Comparison of ENCODE assay signal across 24 mouse cellular contexts in genomic region chr15:62151690-62152089, GRCm38 (mm10).
DNase-seq lines count a peak whose midpoint lies in the region; ATAC-seq lines count a peak whose summit lies in the region.
"Had no signal": no experiment of that assay in that cellular context is flagged by ENCODE, and none has a peak within 500 bp of the region (broad histone marks: within the 10 kb centered on the region; RNA-seq: fewer than 3 reads in every experiment).

No protein-coding gene starts in this region.

- 0 out of 2 replicates have a peak overlapping the region, but pooled peaks have one; percentile 6 for H3K27ac ChIP-seq in heart, embryonic 11.5 days (ENCODE audit: low read depth, low read length)
- peak overlapping the region; percentile 86 for H3K27ac ChIP-seq in liver, embryonic 13.5 days
- H3K27ac ChIP-seq: embryonic facial prominence, embryonic 10.5 days; forebrain, embryonic 13.5 days; gastrocnemius, adult 2 months; heart, embryonic 10.5 days; heart, embryonic 15.5 days; hindbrain, embryonic 13.5 days; hindbrain, postnatal 0 days had no signal

- H3K36me3 ChIP-seq in heart, embryonic 11.5 days (ENCODE audit: control insufficient read depth, insufficient read depth, low read length) = no peaks in the 10 kb centered on the region
- H3K36me3 ChIP-seq in liver, embryonic 13.5 days = no peaks in the 10 kb centered on the region
- H3K36me3 ChIP-seq: embryonic facial prominence, embryonic 10.5 days; heart, embryonic 10.5 days; heart, embryonic 15.5 days; hindbrain, embryonic 13.5 days had no signal

- 0 out of 2 replicates have a peak, but pooled peaks cover 3% of the 10 kb centered on the region for H3K27me3 ChIP-seq in heart, embryonic 11.5 days (ENCODE audit: control insufficient read depth, insufficient read depth, low read length)
- no peaks in the 10 kb centered on the region for H3K27me3 ChIP-seq in liver, embryonic 13.5 days
- H3K27me3 ChIP-seq: forebrain, embryonic 13.5 days; heart, embryonic 15.5 days; hindbrain, embryonic 13.5 days had no signal

- DNase-seq in heart, adult 18-20 months = no peak
- peak; percentile 54 for DNase-seq in c-Kit-positive CD71-positive TER-119-negative erythroid progenitor cells, embryonic 14.5 days (ENCODE audit: low read depth)
- DNase-seq in liver, embryonic 13.5 days = no peak
- DNase-seq in frontal cortex, postnatal 14 days (ENCODE audit: low spot score in 2 of 2) = no peak
- DNase-seq in testis, postnatal 10 days (ENCODE audit: low spot score) = no peak
- no peak for DNase-seq in left cerebral cortex, adult 11 months (ENCODE audit: low spot score)
- DNase-seq: adrenal gland, adult 2 months; adrenal gland, postnatal 36 days; B cell, adult 2 months; cerebellum, adult 11-12 months; cerebellum, postnatal 10 days; forebrain, postnatal 0 days; gastrocnemius, adult 2 months; gastrocnemius, postnatal 36 days; heart, adult 11 months; heart, postnatal 14 days had no signal

- H3K4me1 ChIP-seq in heart, embryonic 11.5 days (ENCODE audit: control insufficient read depth, insufficient read depth, low read length) = peaks cover 6% of the 10 kb centered on the region; the same call in 1 of the 2 replicates
- peaks cover 98% of the 10 kb centered on the region for H3K4me1 ChIP-seq in liver, embryonic 13.5 days (replicated peaks)

- no peaks in the 10 kb centered on the region for H3K9me3 ChIP-seq in heart, embryonic 11.5 days (replicated peaks; ENCODE audit: control insufficient read depth, low read length)
- no peaks in the 10 kb centered on the region for H3K9me3 ChIP-seq in liver, embryonic 13.5 days (replicated peaks)
- H3K9me3 ChIP-seq: embryonic facial prominence, embryonic 10.5 days; forebrain, embryonic 13.5 days; heart, embryonic 10.5 days; heart, embryonic 15.5 days; hindbrain, embryonic 13.5 days had no signal

- no peak overlapping the region for H3K4me2 ChIP-seq in heart, embryonic 11.5 days
- H3K4me2 ChIP-seq in liver, embryonic 13.5 days = peak overlapping the region; percentile 13
- H3K4me2 ChIP-seq: forebrain, embryonic 13.5 days; heart, embryonic 15.5 days; hindbrain, embryonic 13.5 days had no signal

- 75% methylated on average over 3 of the region's 3 CpGs for WGBS in heart, embryonic 11.5 days (ENCODE audit: insufficient replicate concordance)
- WGBS in liver, embryonic 13.5 days (ENCODE audit: insufficient replicate concordance) = 17% methylated on average over 3 of the region's 3 CpGs

- no peak overlapping the region for H3K4me3 ChIP-seq in heart, embryonic 11.5 days (ENCODE audit: low read depth, low read length)
- no peak overlapping the region for H3K4me3 ChIP-seq in liver, embryonic 13.5 days (replicated peaks)
- H3K4me3 ChIP-seq: embryonic facial prominence, embryonic 10.5 days; forebrain, embryonic 13.5 days; gastrocnemius, adult 2 months; heart, embryonic 10.5 days; heart, embryonic 15.5 days; hindbrain, embryonic 13.5 days had no signal

- H3K9ac ChIP-seq in heart, embryonic 11.5 days (ENCODE audit: low read depth, low read length) = no peak overlapping the region
- peak overlapping the region; percentile 47; the same call in 1 of the 2 replicates for H3K9ac ChIP-seq in liver, embryonic 13.5 days
- H3K9ac ChIP-seq: forebrain, embryonic 13.5 days; forebrain, postnatal 0 days; heart, embryonic 15.5 days; hindbrain, embryonic 13.5 days had no signal

- no peak for ATAC-seq in heart, embryonic 11.5 days (replicated peaks; ENCODE audit: insufficient number of reproducible peaks, low FRiP score, low TSS enrichment)
- ATAC-seq in liver, embryonic 13.5 days (ENCODE audit: low read depth) = peak; percentile 67
- ATAC-seq in megakaryocyte progenitor cell, adult 5-6 weeks (replicated peaks; ENCODE audit: poor library complexity) = peak; percentile 27; the same call in 1 of the 2 replicates
- ATAC-seq: forebrain, embryonic 13.5 days; forebrain, postnatal 0 days; hindbrain, postnatal 0 days had no signal
